Mouse (Mus musculus): ENCODE measurements around the gene Ccl11.

The Ccl11 gene

DNA sequence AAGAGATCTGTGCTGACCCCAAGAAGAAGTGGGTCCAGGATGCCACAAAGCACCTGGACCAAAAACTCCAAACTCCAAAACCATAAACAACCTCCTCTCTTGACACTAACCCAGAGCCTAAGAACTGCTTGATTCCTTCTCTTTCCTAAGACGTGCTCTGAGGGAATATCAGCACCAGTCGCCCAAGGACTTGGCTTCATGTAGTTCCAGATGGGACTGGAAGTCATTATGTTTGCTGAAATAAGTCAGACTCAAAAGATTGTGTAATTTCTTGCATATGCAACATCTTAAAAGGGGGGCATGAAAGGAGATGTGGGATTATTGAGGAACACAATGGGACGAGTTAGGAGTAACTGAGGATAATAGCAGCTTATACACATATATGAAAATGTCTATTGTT is 4.6 kb downstream of the Ccl11 start:
- no peak for DNase-seq

DNA sequence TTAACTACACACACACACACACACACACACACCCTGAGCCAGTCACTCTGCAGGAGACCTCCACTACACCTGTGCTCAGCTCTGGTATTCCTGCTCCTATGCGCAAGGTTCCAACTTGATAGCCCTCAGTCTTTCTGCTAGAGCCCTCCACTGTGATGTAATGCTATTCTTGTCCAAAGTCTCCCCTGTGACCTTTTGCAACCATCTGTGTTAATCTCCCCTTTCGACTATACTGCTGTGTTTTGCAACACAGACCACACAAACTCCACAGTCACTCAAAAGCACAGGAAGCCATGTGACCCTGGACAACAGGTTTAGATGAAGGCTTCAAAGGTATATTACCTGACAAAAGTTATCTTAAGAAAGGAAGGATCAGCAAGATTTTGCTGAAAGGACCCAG is 5.8 kb downstream of the Ccl11 start:
- DNase-seq: no peak

DNA sequence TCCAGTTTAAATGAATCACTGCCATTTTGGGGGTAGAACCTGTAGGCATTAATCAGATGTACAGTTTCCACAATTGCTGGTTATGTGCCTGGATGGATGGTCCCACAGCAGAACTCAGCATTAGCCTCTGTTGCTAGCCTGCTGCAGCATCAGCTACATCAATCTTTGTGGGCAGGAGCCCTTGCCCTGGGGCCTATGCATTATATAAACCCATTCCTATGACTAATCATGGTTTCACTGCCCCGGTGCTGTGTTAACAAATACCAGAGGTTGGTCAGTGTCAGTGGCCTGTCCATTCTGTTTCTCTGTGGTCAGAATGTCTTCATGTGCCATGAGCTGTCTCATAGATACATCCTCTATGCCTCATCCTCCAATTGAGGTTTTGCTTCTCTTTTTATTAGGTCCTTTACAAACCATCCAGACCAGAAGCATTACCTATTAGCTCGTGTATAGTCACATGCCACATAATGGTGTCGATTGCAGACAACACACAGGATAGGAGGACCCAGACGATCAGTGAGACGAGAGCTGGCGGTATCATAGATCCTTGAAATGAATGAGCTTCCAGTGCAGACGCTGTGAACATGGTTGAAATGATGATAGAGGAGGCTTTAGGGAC is 9.4 kb downstream of the Ccl11 start:
- DNase-seq: no peak

DNA sequence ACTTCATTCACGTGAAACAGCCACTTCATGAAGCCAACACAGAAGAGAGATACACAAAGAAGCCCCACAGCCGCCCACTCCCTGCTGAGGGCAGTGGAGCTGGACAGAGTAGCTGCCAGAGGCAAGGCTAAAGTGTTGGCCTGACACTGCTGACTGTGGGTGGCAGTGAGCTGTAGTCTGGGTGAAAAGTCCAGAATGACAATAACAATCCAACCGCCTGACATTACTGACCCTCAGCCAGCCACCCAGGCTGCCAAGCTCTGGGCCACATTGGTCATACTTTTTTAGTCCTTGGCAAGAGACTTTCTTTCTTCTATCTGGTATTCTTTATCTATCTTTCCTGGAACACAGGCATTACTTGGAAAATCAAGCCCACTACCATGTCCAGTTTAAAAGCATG is 13.5 kb downstream of the Ccl11 start:
- no peak for DNase-seq

DNA sequence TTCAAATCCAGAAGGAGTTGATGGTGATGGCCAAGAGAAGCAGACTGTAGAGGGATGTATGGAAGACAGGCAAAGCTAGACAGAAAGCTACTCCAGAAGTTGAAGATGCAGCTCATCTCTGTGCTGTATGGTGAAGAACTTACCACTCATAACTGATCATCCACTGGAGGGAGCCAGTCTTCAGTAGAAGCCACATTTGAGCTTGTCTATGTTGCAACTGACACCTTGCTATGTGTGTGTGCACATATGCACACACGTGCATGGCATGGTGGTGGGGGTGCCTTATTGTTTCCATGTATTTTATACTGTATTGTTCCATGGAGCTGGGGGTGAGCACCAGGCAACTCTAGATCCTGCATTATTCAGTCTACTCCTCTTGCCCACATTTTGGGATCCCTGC is 14.8 kb downstream of the Ccl11 start:
- DNase-seq: no peak

DNA sequence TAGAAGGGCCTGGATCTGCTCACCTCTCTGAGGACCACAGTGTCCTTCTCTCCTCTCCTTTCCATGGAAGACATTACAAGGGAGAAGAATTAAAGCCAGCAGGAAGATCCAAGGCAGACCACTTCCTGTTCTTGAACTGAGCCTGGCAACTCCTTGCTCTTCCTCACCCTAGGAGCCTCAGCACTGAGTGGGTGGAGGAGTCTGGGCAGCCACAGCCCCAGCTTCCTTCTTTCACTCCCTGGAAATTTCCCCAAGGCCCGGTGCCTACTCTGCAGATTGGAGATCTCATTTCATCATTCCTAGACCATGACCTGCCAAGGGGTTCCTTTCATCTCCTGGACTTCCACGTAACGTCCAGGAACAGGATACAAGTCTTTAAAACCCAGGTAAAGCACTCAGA is 15.4 kb downstream of the Ccl11 start:
- DNase-seq: no peak

DNA sequence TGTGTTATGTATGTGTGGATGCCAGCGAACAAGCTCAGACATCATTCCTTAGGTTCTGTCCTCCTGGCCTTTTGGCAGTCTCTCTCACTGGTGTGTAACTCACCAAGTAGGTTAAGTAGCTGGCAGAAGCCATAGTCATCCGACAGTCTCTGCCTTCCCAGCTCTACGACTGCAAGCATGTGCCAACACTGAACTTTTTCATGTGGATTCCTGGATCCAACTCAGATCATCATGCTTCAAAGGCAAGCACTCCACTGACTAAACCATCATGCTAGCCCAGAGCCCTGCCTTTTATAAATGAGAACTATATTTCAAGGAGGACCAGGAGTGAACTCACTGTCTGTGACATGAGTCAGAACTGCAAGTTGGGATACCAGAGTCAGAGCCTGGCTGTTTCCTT is 16.1 kb downstream of the Ccl11 start:
- no peak for DNase-seq

DNA sequence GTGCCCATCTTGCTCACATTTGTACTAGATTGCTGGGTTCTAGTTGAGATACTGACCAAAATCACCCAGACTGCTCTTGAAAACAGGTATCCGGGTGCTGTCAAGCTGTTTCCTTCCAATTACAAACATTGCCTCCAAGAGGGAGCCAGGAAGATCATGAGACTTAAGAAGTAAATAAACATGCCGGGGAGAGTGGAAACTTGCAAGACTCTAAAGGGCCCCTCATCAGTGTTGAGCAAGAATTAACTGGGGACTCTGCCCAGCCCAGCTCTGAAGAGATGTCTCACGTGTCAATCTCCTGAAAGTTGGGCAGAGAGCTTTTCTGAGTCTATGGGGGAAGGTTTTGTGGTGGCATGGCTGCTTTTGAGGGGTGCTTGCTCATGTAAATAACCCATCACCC is 19.4 kb downstream of the Ccl11 start:
- DNase-seq: no peak

DNA sequence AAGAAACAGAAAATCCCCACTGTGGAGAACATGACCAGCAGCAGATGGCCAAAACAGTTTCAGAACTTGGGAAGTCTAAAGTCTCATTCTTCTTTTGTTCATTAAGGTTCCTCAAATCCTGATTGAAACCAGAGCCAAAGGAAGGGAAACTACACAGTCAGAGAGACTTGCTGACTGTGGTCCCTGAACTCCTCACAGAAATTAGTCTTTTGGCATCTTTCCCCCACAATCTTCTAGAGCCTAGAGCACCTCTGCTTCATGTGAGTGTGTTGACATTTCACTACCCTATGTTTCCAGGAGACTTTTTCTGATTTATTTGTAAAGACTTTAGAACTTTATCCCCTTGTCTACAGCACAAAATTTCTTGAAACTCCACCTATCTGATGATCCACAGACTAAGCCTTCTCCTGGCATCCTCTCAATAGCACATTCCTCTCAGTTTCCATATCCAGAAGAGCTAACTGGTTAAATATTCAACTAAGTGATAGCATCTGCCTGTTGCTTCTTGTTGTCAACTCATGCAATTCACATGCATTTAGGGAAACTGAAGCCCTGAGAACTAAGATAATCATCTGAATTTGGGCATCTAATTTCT is 20.6 kb downstream of the Ccl11 start:
- DNase-seq: no peak

DNA sequence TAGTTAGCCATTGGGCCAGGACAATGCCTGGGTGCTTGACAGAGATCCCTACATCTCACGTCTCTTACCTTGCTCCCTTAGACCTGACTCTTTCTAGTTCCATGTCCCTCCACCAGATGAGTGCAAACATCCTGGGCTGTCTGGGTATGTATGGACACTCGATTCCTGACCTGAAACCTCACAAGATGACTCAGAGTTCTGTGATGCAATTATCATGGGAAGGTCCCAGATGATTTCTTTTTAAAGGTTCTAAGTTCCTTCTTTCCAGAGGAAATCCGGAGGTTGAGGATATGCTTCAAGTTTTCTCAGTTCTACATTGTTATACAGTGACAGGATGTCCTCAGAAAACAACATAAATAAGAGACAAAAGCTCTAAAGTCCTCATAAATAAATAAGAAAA is 23.2 kb downstream of the Ccl11 start:
- no peak for DNase-seq

DNA sequence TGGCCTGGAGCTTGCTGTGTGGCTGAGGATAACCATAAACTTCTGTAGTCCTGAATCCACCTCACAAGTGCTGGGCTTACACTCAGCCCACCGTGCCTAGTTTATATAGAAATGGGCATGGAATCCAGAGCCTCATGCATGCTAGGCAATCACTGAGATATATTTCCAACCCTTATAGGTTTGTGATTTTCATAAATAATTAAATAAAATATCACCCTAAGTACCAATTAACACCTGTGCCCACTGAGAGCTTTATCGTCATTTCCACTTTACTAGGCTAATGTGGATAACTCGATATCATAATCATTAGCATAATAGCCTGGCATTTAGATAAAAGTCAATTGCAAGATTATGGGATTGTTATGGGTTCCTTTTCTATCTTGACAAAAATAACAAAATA is 26.7 kb downstream of the Ccl11 start:
- no peak for DNase-seq

DNA sequence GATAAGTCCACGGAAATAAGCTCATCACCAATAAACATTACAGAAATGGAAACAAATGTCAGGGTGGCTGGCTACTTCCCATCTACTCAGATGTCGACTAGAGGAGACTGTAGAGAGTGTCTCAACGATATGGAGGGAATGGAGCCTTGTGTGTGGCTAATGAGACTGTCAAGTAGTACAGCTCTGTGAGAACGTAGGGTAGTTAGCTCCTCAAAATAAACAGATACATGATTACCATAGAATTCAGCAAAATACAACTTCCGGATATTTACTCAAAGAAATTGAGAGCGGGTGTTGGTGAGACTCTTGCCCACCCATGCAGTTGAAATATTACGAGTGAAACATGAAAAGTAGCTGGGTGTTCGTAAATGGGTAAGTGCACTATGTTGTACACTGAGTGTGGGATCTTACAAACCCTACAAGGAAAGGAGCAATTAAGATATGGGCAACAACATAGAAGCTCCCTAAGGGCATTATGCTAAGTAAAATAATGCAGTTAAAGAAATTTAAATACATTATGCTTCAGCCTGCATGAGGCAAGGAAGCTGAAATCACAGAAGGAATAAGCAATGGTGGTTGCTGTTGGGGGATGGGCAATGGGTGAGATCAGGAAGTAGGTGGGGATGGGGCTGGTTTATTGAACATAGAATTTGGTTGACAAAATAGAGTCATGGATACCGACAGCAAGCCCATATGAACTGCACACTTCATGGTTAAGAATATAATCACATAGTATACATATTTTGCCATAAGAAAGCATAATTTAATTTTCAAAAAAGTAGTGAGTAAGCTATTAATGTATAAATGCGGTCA is 42.1 kb downstream of the Ccl11 start:
- no peak for DNase-seq

DNA sequence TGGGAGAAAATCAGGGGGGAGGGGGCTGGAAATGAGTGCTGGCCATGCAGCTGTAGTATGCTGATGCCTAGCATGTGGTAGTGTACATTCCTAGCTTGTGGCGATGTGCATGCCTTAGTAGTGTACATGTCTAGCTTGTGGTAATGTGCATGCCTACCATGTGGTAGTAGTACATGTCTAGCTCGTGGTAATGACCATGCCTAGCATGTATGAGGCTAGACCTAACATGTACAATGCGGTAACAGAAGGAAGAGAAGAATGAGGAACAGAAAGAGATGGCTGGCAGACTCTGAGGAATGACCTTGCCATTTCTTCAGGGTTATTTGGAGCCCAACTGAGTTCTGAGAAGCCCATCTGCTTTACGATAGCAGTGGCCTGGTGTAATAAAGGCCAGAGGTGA is 43.5 kb downstream of the Ccl11 start:
- no peak for DNase-seq

DNA sequence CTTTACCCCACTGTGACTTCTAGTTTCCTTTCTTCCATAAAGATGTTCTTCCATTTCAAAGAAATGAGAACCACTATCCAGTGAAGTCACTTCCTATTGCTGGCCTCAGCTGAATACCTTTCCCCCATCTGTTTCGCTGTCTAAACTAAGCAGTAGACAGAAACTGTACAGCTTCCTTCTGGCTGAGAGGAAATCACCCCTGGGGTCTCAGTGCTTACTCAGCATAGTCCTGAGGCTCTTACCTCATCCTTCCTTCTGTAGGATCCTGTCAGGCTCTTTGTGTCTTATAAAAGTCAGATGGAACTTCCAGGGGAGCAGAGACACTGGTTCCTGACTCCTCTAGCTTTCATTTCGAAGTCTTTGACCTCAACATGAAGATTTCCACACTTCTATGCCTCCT is 43.9 kb downstream of the Ccl11 start, which contains the start of gene Ccl12:
Ccl12 (plus strand) TSS at position 317 of the 400 bp plus-strand sequence.
- DNase-seq: no peak

DNA sequence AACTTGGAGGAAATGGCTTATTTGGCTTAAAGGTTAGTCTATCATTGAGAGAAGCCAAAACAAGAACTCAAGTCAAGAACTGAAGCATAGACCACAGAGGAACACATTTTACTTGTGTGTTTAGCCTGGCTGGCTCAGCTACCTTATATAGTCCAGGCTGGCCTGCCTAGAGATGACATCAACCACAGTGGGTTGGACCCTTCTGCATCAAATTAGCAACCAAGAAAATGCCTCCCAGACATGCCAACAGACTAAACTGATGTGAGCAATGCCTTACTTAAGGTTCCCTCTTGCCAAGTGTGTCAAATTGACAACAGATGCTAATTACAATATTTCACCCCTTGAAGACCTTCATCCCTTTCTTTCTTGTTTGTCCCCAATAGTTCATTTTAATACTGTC is 52.0 kb downstream of the Ccl11 start:
- DNase-seq: no peak

DNA sequence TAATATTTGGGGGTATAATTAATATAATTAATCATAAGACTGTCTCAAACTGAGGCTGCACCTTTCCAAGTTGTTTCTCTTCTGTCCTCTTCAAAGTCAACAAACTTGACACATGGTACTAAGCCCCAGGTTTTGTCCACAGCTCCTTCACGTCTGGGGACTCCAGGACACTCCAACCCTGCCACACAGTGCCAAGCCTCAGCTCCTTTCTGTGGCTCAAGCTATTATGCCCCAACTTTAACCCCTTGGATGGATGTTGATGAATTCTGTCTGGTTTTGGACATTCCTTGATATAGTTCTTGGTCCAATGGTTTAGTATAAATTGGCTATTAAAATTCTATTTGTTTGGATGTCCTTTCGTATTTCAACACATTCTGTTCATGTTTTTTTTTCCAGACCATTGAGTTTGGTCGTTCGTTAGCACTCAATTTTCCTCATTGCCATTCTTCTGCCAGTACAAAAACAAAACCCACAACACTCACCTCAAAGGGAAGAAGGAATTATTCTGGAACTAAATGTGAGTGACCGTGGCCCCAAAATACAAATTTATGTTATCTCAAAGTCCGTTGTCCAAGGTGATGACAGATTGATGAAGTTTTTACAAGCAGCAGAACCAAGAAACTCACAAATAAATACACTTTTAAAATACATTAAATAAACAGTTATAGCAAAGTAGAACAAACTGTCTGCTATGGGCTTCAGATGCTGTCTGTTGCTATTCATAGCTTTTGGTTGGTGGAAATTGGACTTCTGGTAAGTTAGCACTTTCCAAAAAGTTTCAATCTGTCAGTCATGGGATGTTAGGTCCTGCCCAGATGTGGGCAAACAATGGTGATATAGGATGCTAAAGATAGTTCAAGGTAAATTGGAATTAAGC is 53.0 kb downstream of the Ccl11 start:
- no peak for DNase-seq

All from thymus, postnatal 36 days (tissue).